Mouse (Mus musculus) frontal cortex, adult (tissue): ENCODE data around the gene Tomm22.

ENCODE experiments used
- ATAC-seq: cut with Nextera tagmentation; 2 replicates; pipeline ENCODE4 v1.9.2; 2017; ENCODE audit warnings: mild to moderate bottlenecking, moderate library complexity, mixed read lengths; ENCODE audit not compliant: low TSS enrichment

Tomm22 gene

DNA sequence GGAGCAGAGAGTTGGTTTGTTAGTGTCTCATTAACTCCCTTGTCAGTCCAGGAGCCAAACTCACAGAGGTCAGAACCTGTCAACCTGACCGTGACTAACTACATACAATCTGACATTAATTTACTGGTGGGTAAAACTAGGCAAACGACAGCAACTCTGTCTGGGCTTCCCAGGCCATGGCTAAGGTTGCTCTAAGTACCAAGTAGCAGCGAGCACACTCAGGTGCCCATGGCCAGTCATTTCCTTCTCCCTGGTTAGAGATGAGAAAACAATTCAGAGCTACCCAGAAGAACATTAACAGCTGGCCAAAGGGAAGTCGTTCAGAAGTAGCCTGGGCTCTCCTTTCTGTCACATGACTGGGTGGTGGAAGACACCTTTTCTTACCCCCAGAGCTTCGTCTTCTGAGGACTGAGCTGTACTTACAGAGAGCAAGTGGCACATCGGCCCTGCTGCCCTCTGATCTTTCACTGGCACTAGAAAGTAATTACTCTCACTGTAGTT lies 14.5 kb downstream of the Tomm22 start:
- no peak for ATAC-seq

DNA sequence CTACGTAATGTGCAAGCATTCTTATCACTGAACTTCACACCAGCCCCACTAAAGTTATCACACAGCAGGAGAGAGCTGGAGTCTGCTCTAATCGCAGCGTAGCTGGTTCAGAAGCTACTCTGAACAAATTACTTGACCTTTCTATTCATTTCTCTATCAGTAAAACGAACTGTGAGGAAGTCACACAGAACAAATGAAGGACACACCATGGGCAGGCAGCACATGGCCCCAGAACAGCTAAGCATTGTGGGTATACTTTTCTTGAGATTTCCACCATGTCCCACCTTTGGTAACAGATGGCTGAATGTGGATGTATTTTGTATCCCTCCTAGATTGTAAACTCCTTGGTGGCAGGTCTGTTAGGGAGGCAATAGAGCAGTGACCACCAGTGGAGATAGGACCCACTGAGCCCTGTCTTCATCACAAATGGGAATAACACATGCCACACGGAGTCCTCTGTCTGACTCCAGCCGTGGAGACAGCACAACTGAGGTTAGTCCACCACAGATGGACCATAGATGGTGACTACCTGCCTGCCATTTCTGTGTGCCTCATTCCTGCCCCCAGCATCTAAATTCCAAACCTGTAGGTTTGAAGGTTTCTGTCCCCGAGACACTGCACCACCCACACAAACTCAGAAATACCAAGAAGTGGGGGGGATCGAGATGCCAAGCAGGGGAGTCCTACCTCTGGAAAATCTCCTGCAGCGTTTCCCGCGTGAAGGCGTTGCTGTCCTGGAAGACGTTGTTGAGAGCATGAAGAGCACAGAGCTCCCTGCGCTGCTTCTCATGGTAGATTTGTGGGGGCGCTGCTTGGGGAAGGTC lies 15.6 kb downstream of the Tomm22 start:
- ATAC-seq = no peak

DNA sequence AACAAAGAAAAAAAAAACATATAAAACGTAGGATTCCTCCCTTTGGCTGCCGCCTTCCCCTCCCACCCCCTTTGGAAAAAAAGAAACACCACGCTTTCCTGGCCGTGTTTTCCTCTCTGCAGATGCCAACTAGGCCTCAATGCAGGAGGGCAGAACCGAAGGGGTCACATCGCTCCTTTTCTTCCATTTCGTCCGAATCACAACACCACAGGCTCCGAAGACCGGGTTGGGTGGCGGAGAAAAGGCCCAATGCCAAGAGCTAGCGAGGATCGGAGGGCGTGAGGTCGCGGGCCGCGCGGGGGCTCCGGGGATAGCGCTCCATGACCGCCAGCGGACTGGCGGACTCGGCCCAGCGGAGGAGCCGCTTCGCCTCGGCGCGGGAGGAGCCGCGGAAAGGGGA lies 16.5 kb downstream of the Tomm22 start:
- no peak for ATAC-seq

DNA sequence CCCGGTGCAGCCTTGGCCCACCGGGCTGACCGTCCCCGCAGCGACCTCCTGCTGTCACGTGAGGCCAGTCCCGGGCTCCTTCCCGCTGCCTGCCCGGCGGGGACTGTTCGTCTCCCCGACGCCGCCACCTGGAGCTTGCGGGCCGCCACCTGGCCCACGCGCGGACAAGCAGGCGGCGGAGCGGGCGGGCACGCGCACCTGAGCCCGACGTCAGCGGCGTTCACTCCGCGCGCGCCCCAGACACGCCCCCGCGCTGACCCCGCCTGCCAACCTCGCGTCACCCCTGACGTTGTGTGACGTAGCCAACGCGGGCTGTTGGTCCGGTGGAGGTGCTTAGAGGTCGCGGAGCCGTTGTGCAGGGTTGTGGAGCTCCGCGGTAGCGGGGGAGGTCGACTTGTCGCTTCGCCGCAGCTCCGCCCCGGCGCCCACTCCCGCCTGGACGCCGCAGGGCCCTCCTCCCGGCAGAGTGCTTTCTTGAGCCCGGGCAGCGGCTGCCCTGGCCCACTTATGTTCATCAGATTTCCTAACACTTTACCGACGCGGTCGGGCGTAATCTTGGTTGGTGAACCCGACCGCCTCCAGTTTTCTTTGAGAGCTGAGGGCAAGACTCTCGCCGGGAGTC lies 17.1 kb downstream of the Tomm22 start, which contains the start of gene Josd1:
Gene Josd1, minus strand, starts transcription at position 274 of the 622 bp plus-strand sequence.
- ATAC-seq = peak; percentile 41

DNA sequence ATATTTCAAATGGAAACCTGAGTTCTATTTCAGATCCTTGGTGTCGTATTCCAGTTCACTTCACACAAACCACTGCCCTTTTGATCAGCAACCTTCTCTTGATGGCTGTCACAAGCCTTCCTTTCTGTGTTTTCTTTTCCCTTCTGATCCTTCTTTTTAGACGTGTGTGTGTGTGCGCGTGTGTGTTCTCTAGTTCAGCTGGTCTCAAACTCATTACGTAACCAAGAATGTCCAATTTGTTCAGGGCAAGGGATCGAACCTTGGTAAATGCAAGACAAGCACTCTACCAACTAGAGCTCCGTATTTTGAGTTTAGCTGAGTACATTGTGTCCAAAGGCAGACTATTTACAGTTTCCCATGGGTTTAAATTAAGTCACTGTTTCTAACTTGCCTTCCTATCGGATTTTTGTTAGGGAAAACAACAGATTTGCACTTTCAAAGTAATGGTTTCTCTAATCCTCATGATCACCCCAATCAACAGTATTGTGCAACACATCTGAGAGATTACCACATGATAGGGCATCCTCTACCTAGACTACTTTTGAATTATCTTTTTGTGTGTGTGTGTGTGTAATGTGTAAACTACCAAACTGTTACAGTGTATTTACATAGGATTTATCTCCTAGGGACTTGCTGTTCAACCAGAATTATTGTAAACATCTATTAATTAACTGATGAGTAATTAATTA lies 17.8 kb downstream of the Tomm22 start:
- no peak for ATAC-seq

GRCm38 (mm10) chr15:79689662-79690425 lies 19.2 kb downstream of the Tomm22 start:
- ATAC-seq = no peak

- peak; percentile 86 for ATAC-seq
Measured at GRCm38 (mm10) chr15:79690426-79691022, 19.9 kb downstream of the Tomm22 start, which contains the start of gene Gtpbp1. Gene Gtpbp1, plus strand, starts transcription at chr15:79690845.

- ATAC-seq = no peak
Measured at GRCm38 (mm10) chr15:79691023-79691508, 20.4 kb downstream of the Tomm22 start.

GRCm38 (mm10) chr15:79692334-79692733 lies 21.7 kb downstream of the Tomm22 start:
- no peak for ATAC-seq

- ATAC-seq = no peak
Measured at GRCm38 (mm10) chr15:79693740-79694139, 23.1 kb downstream of the Tomm22 start.

DNA sequence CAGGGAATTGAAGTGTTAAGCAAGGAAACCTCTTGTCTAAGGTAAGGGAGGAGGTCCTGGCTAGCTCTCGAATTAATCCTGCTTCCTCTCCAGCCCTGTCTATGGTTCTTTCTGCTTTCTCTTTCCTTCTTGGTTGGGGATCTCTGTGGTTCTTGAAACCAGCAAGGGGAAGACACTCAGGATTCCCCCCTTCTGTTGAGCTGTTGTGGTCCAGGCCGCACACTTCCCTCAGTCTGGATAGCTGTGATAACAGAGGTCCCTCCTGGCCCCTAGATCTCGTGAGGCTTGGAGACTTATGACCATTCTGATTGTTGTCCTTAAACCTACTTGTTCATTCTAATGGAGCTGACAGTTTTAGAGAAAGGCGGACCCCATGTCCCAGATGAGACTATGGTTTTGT lies 23.9 kb downstream of the Tomm22 start:
- ATAC-seq = no peak

DNA sequence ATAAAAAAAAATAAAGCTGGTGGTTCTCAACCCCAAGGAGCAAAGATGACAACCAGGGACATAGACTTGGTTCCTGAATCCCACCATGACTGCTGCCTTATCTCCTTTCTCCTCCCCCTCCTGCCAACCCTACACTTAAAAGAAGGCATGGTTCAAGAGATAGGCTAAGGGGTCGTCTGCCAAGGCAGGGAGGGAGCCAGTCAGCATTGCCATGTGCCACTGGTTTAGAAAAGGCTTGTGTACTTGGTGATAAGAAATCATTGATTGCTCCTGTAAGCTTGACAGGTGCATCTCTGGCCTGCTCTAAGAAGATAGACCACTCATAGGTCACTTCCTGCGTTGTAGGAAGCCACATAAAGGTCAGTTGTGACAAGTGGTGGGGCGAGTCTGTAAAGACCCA lies 24.9 kb downstream of the Tomm22 start:
- ATAC-seq = no peak

- ATAC-seq = no peak
Measured at GRCm38 (mm10) chr15:79696508-79696907, 25.8 kb downstream of the Tomm22 start.

GRCm38 (mm10) chr15:79697011-79697410 lies 26.4 kb downstream of the Tomm22 start:
- no peak for ATAC-seq

DNA sequence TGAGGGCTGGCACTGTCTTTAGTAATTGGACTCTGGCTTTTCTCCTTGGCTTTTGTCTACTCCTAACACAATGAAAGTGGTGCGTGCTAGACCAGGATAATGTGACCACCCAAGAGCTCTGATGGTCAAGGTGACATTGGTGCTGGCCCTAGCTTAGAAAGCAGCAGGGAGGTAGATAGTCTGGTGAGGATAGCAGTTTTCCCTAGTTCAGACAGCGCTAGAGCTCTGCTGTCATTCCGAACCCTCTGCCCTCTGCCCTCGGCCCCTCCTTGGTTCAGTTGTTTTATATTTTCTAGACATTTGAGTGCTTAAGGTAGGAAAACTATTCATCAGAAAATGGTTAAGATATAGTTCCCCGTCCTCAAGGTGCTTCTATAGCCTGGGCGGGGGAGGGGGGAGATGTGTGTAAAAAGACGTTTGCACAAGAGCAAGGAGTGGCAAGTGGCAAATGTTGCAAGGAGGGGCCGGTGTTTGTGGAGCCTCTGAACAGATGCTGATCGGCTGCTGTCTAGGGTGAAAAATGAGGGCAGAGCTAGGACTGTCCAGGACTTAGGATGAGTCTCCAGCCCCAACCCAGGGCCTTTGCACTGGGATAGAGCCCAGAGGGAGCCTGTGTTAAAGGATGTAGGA lies 27.0 kb downstream of the Tomm22 start:
- no peak for ATAC-seq

GRCm38 (mm10) chr15:79706603-79707214 lies 36.0 kb downstream of the Tomm22 start:
- ATAC-seq = no peak

DNA sequence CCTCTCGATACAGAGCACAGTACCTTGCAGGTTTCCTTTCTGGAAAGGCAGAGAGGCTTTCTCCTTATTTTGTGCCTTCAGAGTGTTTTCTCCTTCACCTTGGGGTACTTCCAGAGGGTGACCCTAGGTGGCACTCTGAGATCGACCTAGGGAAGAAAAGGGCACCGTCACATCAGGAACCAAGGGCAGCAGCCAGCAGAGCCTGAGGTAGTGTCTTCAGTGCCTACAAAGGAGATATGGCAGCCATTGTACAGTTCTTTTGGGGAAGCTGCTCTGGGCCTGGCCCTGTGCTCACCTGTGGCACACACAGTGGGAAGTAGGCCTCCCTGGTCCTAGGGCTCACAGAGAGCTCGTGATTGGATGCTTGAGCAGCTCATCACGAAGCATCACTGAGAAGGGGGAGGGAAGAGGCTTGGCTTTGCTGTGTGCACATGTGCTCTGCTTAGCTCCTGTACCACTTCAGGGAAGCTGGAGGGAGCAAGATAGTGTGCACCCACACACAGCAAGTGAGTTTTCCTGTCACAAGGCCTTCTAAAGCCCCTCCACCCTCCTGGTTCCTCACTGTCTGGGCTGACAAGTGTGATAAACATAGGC lies 37.7 kb downstream of the Tomm22 start:
- ATAC-seq = peak; percentile 38; the same call in 1 of the 2 replicates

DNA sequence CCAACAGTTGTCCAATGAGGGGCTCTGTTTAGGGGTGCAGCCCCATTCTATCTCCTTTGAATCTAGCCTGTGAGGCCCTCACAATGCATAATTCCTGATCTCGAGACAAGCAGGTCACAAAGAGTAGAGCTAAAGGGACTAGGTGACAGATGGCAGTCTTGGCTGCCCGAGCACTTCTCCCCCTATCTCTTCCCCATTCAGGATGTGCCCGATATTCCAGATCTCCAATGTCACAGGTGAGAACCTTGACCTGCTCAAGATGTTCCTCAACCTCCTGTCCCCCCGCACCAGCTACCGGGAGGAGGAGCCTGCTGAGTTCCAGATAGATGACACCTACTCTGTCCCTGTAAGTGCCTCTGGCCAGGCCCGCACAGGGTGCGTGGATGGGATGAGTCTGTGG lies 45.0 kb downstream of the Tomm22 start:
- ATAC-seq = no peak

GRCm38 (mm10) chr15:79716710-79717109 lies 46.0 kb downstream of the Tomm22 start:
- no peak for ATAC-seq

GRCm38 (mm10) chr15:79720267-79720666 lies 49.6 kb downstream of the Tomm22 start:
- no peak for ATAC-seq
